Mouse (Mus musculus): Measurements from ENCODE around the gene Gng7. TPM values are rescaled to one million over a fixed set of nuclear protein-coding genes. Genes with fewer than 3 reads are reported as not detected.

Gene Gng7
- polyA plus RNA-seq, 1 experiment from 2014 or later, result 1.4 TPM

DNA sequence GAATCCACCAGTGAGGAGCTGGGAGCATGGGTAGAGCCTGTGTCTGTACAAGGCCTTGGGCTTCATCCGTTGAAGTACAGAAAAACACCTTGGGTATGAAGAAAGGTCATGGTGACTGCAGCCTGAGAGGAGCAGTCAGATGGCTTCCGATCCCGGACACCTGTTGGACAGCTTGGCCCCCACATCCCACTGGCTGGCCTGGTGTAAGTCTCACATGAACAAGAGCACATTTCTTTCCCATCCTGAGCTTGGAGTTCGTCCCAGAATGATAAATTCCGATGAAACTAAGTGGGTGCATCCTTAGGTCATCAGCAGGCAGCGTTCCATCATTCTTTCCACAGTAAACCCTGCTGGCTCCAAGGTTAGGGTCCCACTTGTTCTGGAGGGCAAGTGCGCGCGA lies 71.0 kb downstream of the Gng7 start:
- WGBS, result 62% methylated on average over 9 of the region's 9 CpGs
- H3K27ac ChIP-seq (replicated peaks in 1 of 2; ENCODE audit: control insufficient read depth in 1 of 2, insufficient read depth in 1 of 2, low read depth in 2 of 2, low read length in 2 of 2), result peak overlapping the region in 1 of 2 experiments; percentile 25; a peak in 1 of 4 replicates
- no peak for ATAC-seq (ENCODE audit: insufficient number of reproducible peaks, insufficient read depth, low FRiP score, low read depth)

DNA sequence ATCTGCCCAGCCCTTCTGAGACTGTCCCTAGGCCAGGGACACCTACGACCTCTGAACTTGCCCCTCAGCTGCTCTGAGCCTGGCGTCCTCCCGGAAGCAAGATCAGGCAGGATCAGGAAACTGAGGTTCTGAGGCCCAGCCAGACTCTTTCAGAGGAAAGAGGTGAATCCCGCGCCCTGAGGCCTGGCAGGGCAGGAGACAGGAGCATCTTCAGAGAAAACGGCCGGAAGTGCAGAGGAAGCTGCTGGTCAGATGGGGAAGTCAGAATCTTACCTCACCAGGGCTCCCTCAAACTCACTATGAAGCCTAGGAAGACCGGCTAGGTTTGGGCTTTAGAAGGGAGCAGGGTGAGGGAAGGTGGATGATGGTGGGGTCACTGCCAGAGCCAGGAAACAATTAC lies 71.8 kb downstream of the Gng7 start:
- WGBS, result 61% methylated on average over 8 of the region's 8 CpGs

More for the DNA sequence above, 71.0 kb downstream of the Gng7 start:
- Histone ChIP-seq H3K9ac (ENCODE audit: low read length) (0 out of 2 replicates have a peak overlapping the region, but pooled peaks have one; percentile 22), H3K4me2 (ENCODE audit: low read length) (no peak overlapping the region), H3K9me3 (ENCODE audit: control insufficient read depth, low read length) (no peaks in the 10 kb centered on the region), H3K4me1 (ENCODE audit: control insufficient read depth in 2 of 2, insufficient read depth in 2 of 2, low read length in 2 of 2) (peaks cover 59 to 68% of the 10 kb centered on the region in 2 experiments), H3K27me3 (ENCODE audit: control insufficient read depth, insufficient read depth, low read length) (no peaks in the 10 kb centered on the region), H3K4me3 (ENCODE audit: control insufficient read depth in 1 of 2, insufficient read depth in 1 of 2, low read depth in 1 of 2, low read length in 2 of 2) (no peak overlapping the region), H3K36me3 (ENCODE audit: control insufficient read depth, insufficient read depth, low read length) (no peaks in the 10 kb centered on the region)

DNA sequence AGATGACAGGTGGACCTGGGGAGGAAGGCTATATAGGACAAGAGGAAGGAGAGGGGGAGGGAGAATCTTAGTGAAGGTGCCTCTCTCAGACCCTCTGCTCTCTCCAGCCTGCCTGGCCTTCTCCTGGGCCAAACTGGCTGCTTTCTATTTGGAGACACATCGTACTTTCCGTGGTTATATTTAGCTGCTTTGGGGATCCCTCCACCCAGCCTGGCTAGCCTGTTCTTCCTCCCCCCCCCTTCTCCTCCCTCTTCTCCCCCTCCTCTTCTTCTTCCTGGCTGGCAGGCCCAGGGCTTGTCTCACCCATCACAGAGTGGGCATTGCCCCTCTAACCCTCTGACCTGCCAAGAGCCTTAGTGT lies 73.8 kb downstream of the Gng7 start:
- H3K36me3 ChIP-seq (ENCODE audit: control insufficient read depth, insufficient read depth, low read length), result no peaks in the 10 kb centered on the region
- H3K9ac ChIP-seq (ENCODE audit: low read length), result peak overlapping the region; percentile 66
- no peaks in the 10 kb centered on the region for H3K27me3 ChIP-seq (ENCODE audit: control insufficient read depth, insufficient read depth, low read length)
- H3K4me2 ChIP-seq (ENCODE audit: low read length), result peak overlapping the region; percentile 75
- ATAC-seq (ENCODE audit: insufficient number of reproducible peaks, insufficient read depth, low FRiP score, low read depth), result peak; percentile 11
- H3K27ac ChIP-seq (replicated peaks in 1 of 2; ENCODE audit: control insufficient read depth in 1 of 2, insufficient read depth in 1 of 2, low read depth in 2 of 2, low read length in 2 of 2), result peak overlapping the region; percentile 94 to 97
- no peaks in the 10 kb centered on the region for H3K9me3 ChIP-seq (ENCODE audit: control insufficient read depth, low read length)
- peaks cover 60 to 74% of the 10 kb centered on the region in 2 experiments for H3K4me1 ChIP-seq (ENCODE audit: control insufficient read depth in 2 of 2, insufficient read depth in 2 of 2, low read length in 2 of 2)
- 8% methylated on average over 2 of the region's 2 CpGs for WGBS
- peak overlapping the region; percentile 9 to 34; a peak in 1 of 4 replicates for H3K4me3 ChIP-seq (ENCODE audit: control insufficient read depth in 1 of 2, insufficient read depth in 1 of 2, low read depth in 1 of 2, low read length in 2 of 2)

More for the DNA sequence above, 71.8 kb downstream of the Gng7 start:
- Histone ChIP-seq H3K27me3 (ENCODE audit: control insufficient read depth, insufficient read depth, low read length) (no peaks in the 10 kb centered on the region), H3K9ac (ENCODE audit: low read length) (no peak overlapping the region), H3K4me3 (ENCODE audit: control insufficient read depth in 1 of 2, insufficient read depth in 1 of 2, low read depth in 1 of 2, low read length in 2 of 2) (no peak overlapping the region), H3K4me1 (ENCODE audit: control insufficient read depth in 2 of 2, insufficient read depth in 2 of 2, low read length in 2 of 2) (peaks cover 59 to 69% of the 10 kb centered on the region in 2 experiments), H3K9me3 (ENCODE audit: control insufficient read depth, low read length) (no peaks in the 10 kb centered on the region), H3K4me2 (ENCODE audit: low read length) (no peak overlapping the region), H3K27ac (replicated peaks in 1 of 2; ENCODE audit: control insufficient read depth in 1 of 2, insufficient read depth in 1 of 2, low read depth in 2 of 2, low read length in 2 of 2) (no peak overlapping the region), H3K36me3 (ENCODE audit: control insufficient read depth, insufficient read depth, low read length) (no peaks in the 10 kb centered on the region)
- ATAC-seq (ENCODE audit: insufficient number of reproducible peaks, insufficient read depth, low FRiP score, low read depth), result no peak

DNA sequence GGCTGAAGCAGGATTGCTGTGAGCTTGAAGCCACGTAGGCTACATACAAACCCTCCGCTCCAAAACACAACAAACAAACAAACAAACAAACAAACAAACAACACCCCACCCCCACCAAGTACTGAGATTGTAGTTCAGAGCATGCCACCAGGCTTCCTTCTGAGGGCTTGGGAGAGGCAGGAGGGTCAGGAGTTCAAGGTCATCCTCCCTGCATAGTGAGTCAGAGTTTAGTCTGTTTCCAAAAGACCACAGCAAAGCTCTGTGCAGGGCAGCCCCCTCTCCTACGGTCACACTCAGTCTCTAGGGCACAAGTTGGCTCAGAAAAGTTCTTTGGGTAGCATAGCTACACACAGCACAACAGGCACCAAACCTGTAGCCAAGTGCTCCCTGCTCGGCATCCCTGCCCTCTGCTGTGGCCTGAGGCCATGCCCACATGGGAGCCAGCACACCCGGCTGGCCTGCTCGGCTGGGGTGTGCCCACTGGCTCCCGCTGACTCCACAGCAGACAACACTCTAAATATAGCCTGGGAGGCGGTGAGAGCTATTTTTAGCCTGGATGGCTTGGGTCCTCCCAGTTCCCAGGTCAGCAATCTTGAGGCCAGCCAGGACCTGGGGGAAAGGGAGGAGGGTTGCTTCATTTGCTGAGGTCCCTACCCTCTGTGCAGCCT lies 74.3 kb downstream of the Gng7 start:
- H3K4me1 ChIP-seq (ENCODE audit: control insufficient read depth in 2 of 2, insufficient read depth in 2 of 2, low read length in 2 of 2), result peaks cover 64 to 79% of the 10 kb centered on the region in 2 experiments
- H3K27me3 ChIP-seq (ENCODE audit: control insufficient read depth, insufficient read depth, low read length), result no peaks in the 10 kb centered on the region
- H3K36me3 ChIP-seq (ENCODE audit: control insufficient read depth, insufficient read depth, low read length), result no peaks in the 10 kb centered on the region
- peak overlapping the region; percentile 94 to 97 for H3K27ac ChIP-seq (replicated peaks in 1 of 2; ENCODE audit: control insufficient read depth in 1 of 2, insufficient read depth in 1 of 2, low read depth in 2 of 2, low read length in 2 of 2)
- peak overlapping the region; percentile 75 for H3K4me2 ChIP-seq (ENCODE audit: low read length)
- 11% methylated on average over 8 of the region's 8 CpGs for WGBS
- ATAC-seq (ENCODE audit: insufficient number of reproducible peaks, insufficient read depth, low FRiP score, low read depth), result peak; percentile 72
- no peaks in the 10 kb centered on the region for H3K9me3 ChIP-seq (ENCODE audit: control insufficient read depth, low read length)
- peak overlapping the region; percentile 27 to 34; a peak in 3 of 4 replicates for H3K4me3 ChIP-seq (ENCODE audit: control insufficient read depth in 1 of 2, insufficient read depth in 1 of 2, low read depth in 1 of 2, low read length in 2 of 2)
- peak overlapping the region; percentile 66 for H3K9ac ChIP-seq (ENCODE audit: low read length)

DNA sequence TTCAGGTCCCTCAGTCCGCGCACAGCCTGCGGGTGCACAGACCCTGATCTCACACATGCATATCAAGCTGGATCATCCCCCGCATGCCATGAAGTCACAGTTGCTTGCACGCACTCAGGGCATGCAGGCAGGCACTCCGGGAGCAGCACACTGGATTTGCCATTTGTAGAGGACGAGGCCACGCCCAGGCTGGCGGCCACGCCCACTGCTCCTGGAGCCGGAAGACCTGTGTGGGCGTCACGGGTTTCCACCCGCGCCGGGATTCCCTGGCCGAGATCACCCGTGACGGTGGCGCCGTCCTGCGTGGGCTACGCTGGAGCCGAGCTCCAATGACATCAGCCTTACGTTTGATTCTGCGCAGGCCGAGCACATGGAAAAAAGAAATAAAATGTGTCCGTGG lies 75.1 kb downstream of the Gng7 start:
- H3K27me3 ChIP-seq (ENCODE audit: control insufficient read depth, insufficient read depth, low read length), result no peaks in the 10 kb centered on the region
- 3% methylated on average over 28 of the region's 28 CpGs for WGBS
- H3K4me3 ChIP-seq (ENCODE audit: control insufficient read depth in 1 of 2, insufficient read depth in 1 of 2, low read depth in 1 of 2, low read length in 2 of 2), result peak overlapping the region; percentile 27 to 34
- H3K9ac ChIP-seq (ENCODE audit: low read length), result peak overlapping the region; percentile 66
- H3K27ac ChIP-seq (replicated peaks in 1 of 2; ENCODE audit: control insufficient read depth in 1 of 2, insufficient read depth in 1 of 2, low read depth in 2 of 2, low read length in 2 of 2), result peak overlapping the region; percentile 94 to 97
- H3K4me2 ChIP-seq (ENCODE audit: low read length), result peak overlapping the region; percentile 75
- H3K9me3 ChIP-seq (ENCODE audit: control insufficient read depth, low read length), result no peaks in the 10 kb centered on the region
- ATAC-seq (ENCODE audit: insufficient number of reproducible peaks, insufficient read depth, low FRiP score, low read depth), result peak; percentile 33; the same call in 1 of the 2 replicates
- peaks cover 69 to 86% of the 10 kb centered on the region in 2 experiments for H3K4me1 ChIP-seq (ENCODE audit: control insufficient read depth in 2 of 2, insufficient read depth in 2 of 2, low read length in 2 of 2)
- H3K36me3 ChIP-seq (ENCODE audit: control insufficient read depth, insufficient read depth, low read length), result no peaks in the 10 kb centered on the region

DNA sequence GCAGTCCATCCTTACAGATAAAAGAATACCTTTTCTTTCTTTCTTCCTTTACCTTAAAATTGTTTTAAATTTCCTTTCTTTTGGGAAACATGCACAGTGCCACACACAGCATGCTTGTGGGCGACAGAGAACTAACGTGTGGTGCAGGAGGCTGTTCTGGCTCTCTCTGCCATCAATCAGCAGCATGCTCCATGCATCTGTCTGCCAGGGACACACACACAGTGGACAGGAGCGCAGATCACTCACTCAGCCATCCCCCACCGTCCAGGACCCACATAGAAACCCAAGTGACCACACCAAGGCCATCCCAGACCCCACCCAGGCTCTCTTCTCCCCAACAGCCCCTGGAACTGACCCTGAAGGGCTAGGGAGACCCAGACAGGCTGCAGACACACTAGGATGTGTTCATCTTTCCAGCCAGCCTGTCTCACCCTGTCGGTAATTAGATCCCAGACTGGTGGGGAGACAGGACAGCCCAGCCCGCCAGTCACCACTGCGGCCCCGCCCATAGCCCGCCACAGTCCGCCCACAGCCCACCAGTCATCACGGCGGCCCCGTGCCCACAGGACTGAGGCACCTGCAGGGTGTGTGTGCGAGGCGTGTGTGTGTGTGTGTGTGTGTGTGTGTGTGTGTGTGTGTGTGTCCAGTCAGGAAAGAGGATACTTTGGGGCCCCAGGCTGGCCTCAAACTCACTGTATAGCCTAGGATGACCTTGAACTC lies 75.8 kb downstream of the Gng7 start:
- no peaks in the 10 kb centered on the region for H3K9me3 ChIP-seq (ENCODE audit: control insufficient read depth, low read length)
- peak overlapping the region; percentile 27 to 34 for H3K4me3 ChIP-seq (ENCODE audit: control insufficient read depth in 1 of 2, insufficient read depth in 1 of 2, low read depth in 1 of 2, low read length in 2 of 2)
- no peaks in the 10 kb centered on the region for H3K36me3 ChIP-seq (ENCODE audit: control insufficient read depth, insufficient read depth, low read length)
- peak overlapping the region; percentile 94 to 97 for H3K27ac ChIP-seq (replicated peaks in 1 of 2; ENCODE audit: control insufficient read depth in 1 of 2, insufficient read depth in 1 of 2, low read depth in 2 of 2, low read length in 2 of 2)
- peaks cover 71 to 92% of the 10 kb centered on the region in 2 experiments for H3K4me1 ChIP-seq (ENCODE audit: control insufficient read depth in 2 of 2, insufficient read depth in 2 of 2, low read length in 2 of 2)
- peak overlapping the region; percentile 75 for H3K4me2 ChIP-seq (ENCODE audit: low read length)
- H3K9ac ChIP-seq (ENCODE audit: low read length), result peak overlapping the region; percentile 66
- no peaks in the 10 kb centered on the region for H3K27me3 ChIP-seq (ENCODE audit: control insufficient read depth, insufficient read depth, low read length)
- no peak for ATAC-seq (ENCODE audit: insufficient number of reproducible peaks, insufficient read depth, low FRiP score, low read depth)
- 7% methylated on average over 15 of the region's 15 CpGs for WGBS

DNA sequence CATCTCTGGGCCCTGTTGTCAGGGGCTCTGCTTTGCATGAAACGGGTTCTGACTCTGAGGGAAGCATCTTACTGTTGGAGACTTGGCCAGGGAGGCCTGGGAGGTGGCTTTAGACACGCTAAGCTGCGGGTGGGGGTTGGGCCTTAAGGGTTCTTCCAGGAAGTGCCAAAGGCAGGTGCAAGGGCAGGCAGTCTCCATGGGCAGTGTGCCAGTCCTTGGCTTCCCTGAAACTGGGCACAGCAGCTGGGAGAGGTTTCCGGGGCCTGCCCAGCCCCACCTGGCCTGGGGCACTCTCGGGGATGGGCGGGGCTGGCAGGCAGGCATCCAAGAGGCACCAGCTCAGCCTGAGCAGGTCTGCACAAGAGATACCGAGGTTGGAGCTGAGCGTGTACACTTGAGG lies 77.1 kb downstream of the Gng7 start:
- Histone ChIP-seq H3K4me1 (ENCODE audit: control insufficient read depth in 2 of 2, insufficient read depth in 2 of 2, low read length in 2 of 2) (peaks cover 73 to 93% of the 10 kb centered on the region in 2 experiments), H3K36me3 (ENCODE audit: control insufficient read depth, insufficient read depth, low read length) (no peaks in the 10 kb centered on the region), H3K9me3 (ENCODE audit: control insufficient read depth, low read length) (no peaks in the 10 kb centered on the region), H3K27ac (replicated peaks in 1 of 2; ENCODE audit: control insufficient read depth in 1 of 2, insufficient read depth in 1 of 2, low read depth in 2 of 2, low read length in 2 of 2) (peak overlapping the region; percentile 1 to 89; a peak in 2 of 4 replicates), H3K27me3 (ENCODE audit: control insufficient read depth, insufficient read depth, low read length) (no peaks in the 10 kb centered on the region), H3K4me2 (ENCODE audit: low read length) (peak overlapping the region; percentile 28; the same call in 1 of the 2 replicates), H3K9ac (ENCODE audit: low read length) (0 out of 2 replicates have a peak overlapping the region, but pooled peaks have one; percentile 34), H3K4me3 (ENCODE audit: control insufficient read depth in 1 of 2, insufficient read depth in 1 of 2, low read depth in 1 of 2, low read length in 2 of 2) (no peak overlapping the region)
- no peak for ATAC-seq (ENCODE audit: insufficient number of reproducible peaks, insufficient read depth, low FRiP score, low read depth)
- 28% methylated on average over 8 of the region's 8 CpGs for WGBS
